Mouse (Mus musculus): ENCODE measurements around the gene Hes6. TPM values are rescaled to one million over a fixed set of nuclear protein-coding genes. Genes with fewer than 3 reads are reported as not detected.

Hes6 gene
- polyA plus RNA-seq, 1 experiment: 200 TPM

- DNase-seq: no peak
- TF ChIP-seq POLR2A (IDR thresholded peaks at IDR 0.05; ENCODE audit: control insufficient read depth, extremely low read depth, insufficient read depth, low read length, poor library complexity) (no peak), CTCF (IDR thresholded peaks at IDR 0.05; ENCODE audit: borderline replicate concordance, control insufficient read depth, extremely low read depth, insufficient read depth, low read length, poor library complexity) (no peak)
- WGBS: 98% methylated on average over 3 of the region's 3 CpGs
- no peaks in the 10 kb centered on the region for H3K27me3 ChIP-seq (ENCODE audit: control insufficient read depth, insufficient read depth, low read length)
- H3K27ac ChIP-seq (ENCODE audit: control insufficient read depth, insufficient read depth, low read length): no peak overlapping the region
- peaks cover 10% of the 10 kb centered on the region for H3K4me1 ChIP-seq (replicated peaks; ENCODE audit: control insufficient read depth, insufficient read depth, low read length)
- no peak overlapping the region for H3K4me3 ChIP-seq (ENCODE audit: control insufficient read depth, insufficient read depth, low read length)
- peaks cover 10% of the 10 kb centered on the region for H3K36me3 ChIP-seq (ENCODE audit: control insufficient read depth, insufficient read depth, low read length)
Measured at GRCm38 (mm10) chr1:91367295-91367694, 46.5 kb downstream of the Hes6 start.

- peak within 1 kb of the TSS; percentile 46 for H3K4me3 ChIP-seq (ENCODE audit: control insufficient read depth, insufficient read depth, low read length)
- no peaks in the 10 kb centered on the region for H3K27me3 ChIP-seq (ENCODE audit: control insufficient read depth, insufficient read depth, low read length)
- peak; percentile 84 for DNase-seq
- WGBS: 6% methylated on average over 51 of the region's 68 CpGs
- peaks cover 5% of the 10 kb centered on the region for H3K36me3 ChIP-seq (ENCODE audit: control insufficient read depth, insufficient read depth, low read length)
- H3K4me1 ChIP-seq (replicated peaks; ENCODE audit: control insufficient read depth, insufficient read depth, low read length): peaks cover 10% of the 10 kb centered on the region
- no peak within 1 kb of the TSS for H3K27ac ChIP-seq (ENCODE audit: control insufficient read depth, insufficient read depth, low read length)
- TF ChIP-seq POLR2A (IDR thresholded peaks at IDR 0.05; ENCODE audit: control insufficient read depth, extremely low read depth, insufficient read depth, low read length, poor library complexity) (no peak), CTCF (IDR thresholded peaks at IDR 0.05; ENCODE audit: borderline replicate concordance, control insufficient read depth, extremely low read depth, insufficient read depth, low read length, poor library complexity) (peak; percentile 90)
Measured at GRCm38 (mm10) chr1:91366215-91367108, 47.4 kb downstream of the Hes6 start, which contains the start of gene Erfe. Erfe (plus strand) TSS chr1:91366430.

DNA sequence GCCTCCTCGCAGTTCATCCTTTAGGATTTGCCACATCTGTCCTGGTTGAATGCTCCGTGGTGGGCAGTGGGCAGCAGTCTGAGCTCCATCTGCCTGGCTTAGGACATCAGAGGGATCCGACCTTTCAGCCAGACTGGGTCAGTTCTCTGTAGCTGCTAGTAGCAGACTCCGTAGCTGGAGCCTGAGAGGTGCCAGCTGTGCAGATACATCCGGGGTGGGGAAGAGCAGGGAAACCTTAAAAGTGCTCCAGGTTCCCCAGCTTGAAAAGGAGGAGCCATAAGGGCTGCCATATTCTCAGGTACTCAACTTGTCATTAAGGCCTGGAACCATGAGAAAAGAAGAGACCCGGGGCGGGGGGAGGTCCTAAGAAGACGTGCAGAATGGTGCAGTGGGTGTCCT lies 48.0 kb downstream of the Hes6 start:
- TF ChIP-seq POLR2A (IDR thresholded peaks at IDR 0.05; ENCODE audit: control insufficient read depth, extremely low read depth, insufficient read depth, low read length, poor library complexity): no peak
- TF ChIP-seq CTCF (IDR thresholded peaks at IDR 0.05; ENCODE audit: borderline replicate concordance, control insufficient read depth, extremely low read depth, insufficient read depth, low read length, poor library complexity): no peak
- no peak overlapping the region for H3K4me3 ChIP-seq (ENCODE audit: control insufficient read depth, insufficient read depth, low read length)
- peaks cover 10% of the 10 kb centered on the region for H3K4me1 ChIP-seq (replicated peaks; ENCODE audit: control insufficient read depth, insufficient read depth, low read length)
- no peak overlapping the region for H3K27ac ChIP-seq (ENCODE audit: control insufficient read depth, insufficient read depth, low read length)
- no peak for DNase-seq
- WGBS: 51% methylated on average over 8 of the region's 8 CpGs
- no peaks in the 10 kb centered on the region; the same call in 1 of the 2 replicates for H3K36me3 ChIP-seq (ENCODE audit: control insufficient read depth, insufficient read depth, low read length)
- H3K27me3 ChIP-seq (ENCODE audit: control insufficient read depth, insufficient read depth, low read length): no peaks in the 10 kb centered on the region

DNA sequence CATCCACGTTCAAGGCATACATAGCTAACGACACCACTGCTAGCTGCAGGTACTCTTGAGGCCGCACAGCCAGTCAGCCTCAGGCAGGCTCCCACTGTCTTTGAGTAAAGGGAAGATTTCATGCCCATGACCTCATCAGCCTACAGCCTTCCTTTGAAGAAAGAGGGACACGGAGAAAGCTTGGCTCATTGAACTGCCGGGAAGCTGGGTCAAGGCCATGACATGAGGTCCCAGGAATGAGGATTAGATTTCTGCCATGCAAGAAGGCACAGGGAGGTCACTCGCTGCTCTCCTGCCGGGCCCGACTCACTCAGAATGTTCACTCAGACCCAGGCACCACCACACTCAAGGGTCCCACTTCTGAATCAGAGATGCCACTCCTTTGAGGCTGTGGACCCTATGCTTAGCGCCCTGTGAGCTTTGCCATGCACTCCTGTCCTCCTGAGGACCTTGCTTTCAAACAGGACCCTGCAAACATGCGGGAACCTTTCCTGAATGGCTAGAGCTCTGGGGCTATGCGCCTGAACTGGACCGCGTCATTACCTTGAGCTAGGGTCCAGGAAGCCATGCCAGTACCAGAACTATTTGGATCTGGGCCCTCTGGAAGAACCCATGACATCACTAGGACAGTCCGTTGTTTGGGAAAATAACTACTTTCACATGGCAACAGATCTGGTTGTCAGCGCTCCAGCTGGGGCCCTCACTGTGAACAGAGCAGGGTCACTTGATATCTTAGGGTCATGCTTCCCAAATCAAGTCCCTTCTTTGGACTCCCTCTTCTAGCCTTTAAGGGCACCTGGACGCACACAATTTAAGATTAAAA lies 48.8 kb downstream of the Hes6 start:
- 97% methylated on average over 16 of the region's 16 CpGs for WGBS
- Histone ChIP-seq H3K27ac (ENCODE audit: control insufficient read depth, insufficient read depth, low read length) (no peak overlapping the region), H3K36me3 (ENCODE audit: control insufficient read depth, insufficient read depth, low read length) (no peaks in the 10 kb centered on the region), H3K27me3 (ENCODE audit: control insufficient read depth, insufficient read depth, low read length) (no peaks in the 10 kb centered on the region), H3K4me1 (replicated peaks; ENCODE audit: control insufficient read depth, insufficient read depth, low read length) (peaks cover 10% of the 10 kb centered on the region), H3K4me3 (ENCODE audit: control insufficient read depth, insufficient read depth, low read length) (no peak overlapping the region)
- no peak for DNase-seq
- TF ChIP-seq CTCF (IDR thresholded peaks at IDR 0.05; ENCODE audit: borderline replicate concordance, control insufficient read depth, extremely low read depth, insufficient read depth, low read length, poor library complexity): no peak

GRCm38 (mm10) chr1:91362113-91362512 lies 51.7 kb downstream of the Hes6 start:
- peaks cover 10% of the 10 kb centered on the region for H3K4me1 ChIP-seq (replicated peaks; ENCODE audit: control insufficient read depth, insufficient read depth, low read length)
- no peaks in the 10 kb centered on the region for H3K36me3 ChIP-seq (ENCODE audit: control insufficient read depth, insufficient read depth, low read length)
- no peak overlapping the region for H3K27ac ChIP-seq (ENCODE audit: control insufficient read depth, insufficient read depth, low read length)
- TF ChIP-seq POLR2A (IDR thresholded peaks at IDR 0.05; ENCODE audit: control insufficient read depth, extremely low read depth, insufficient read depth, low read length, poor library complexity) (no peak), CTCF (IDR thresholded peaks at IDR 0.05; ENCODE audit: borderline replicate concordance, control insufficient read depth, extremely low read depth, insufficient read depth, low read length, poor library complexity) (no peak)
- no peaks in the 10 kb centered on the region for H3K27me3 ChIP-seq (ENCODE audit: control insufficient read depth, insufficient read depth, low read length)
- no peak for DNase-seq
- 90% methylated on average over 5 of the region's 5 CpGs for WGBS
- no peak overlapping the region for H3K4me3 ChIP-seq (ENCODE audit: control insufficient read depth, insufficient read depth, low read length)

Other genes starting within 250 kb of the Hes6 start
- 261 and 288 TPM in 2 replicates for gene Ramp1, start 234.2 kb downstream of the Hes6 start, polyA plus RNA-seq (2012; rRNA removed)
- gene Ube2f, start 163.7 kb downstream of the Hes6 start, polyA plus RNA-seq (2012; rRNA removed): 32.5 and 36.7 TPM in 2 replicates
- gene Scly, start 115.7 kb downstream of the Hes6 start, polyA plus RNA-seq (2012; rRNA removed): 25.6 and 25.9 TPM in 2 replicates
- gene Espnl, start 92.0 kb downstream of the Hes6 start, polyA plus RNA-seq (2012; rRNA removed): 0.71 and 0.85 TPM in 2 replicates
- gene Klhl30, start 63.0 kb downstream of the Hes6 start, polyA plus RNA-seq (2012; rRNA removed): 0.68 and 4.0 TPM in 2 replicates
- gene Erfe, start 47.6 kb downstream of the Hes6 start, polyA plus RNA-seq (2012; rRNA removed): 1.4 and 2.5 TPM in 2 replicates
- gene Ilkap, start 15.2 kb downstream of the Hes6 start, polyA plus RNA-seq (2012; rRNA removed): 90.3 and 104 TPM in 2 replicates
- gene Per2, start 45.3 kb upstream of the Hes6 start, polyA plus RNA-seq (2012; rRNA removed): 3.3 and 3.4 TPM in 2 replicates
- 7.1 and 7.7 TPM in 2 replicates for gene Traf3ip1, start 80.6 kb upstream of the Hes6 start, polyA plus RNA-seq (2012; rRNA removed)
- gene Asb1, start 126.5 kb upstream of the Hes6 start, polyA plus RNA-seq (2012; rRNA removed): 8.7 and 10.4 TPM in 2 replicates